Mouse (Mus musculus) stomach, postnatal 0 days (tissue): ENCODE data around the gene Gm6525. TPM values are rescaled to one million over a fixed set of nuclear protein-coding genes. Genes with fewer than 3 reads are reported as not detected.

Experiments
- ATAC-seq: fragments of 200-750 bp; cut with Nextera tagmentation; 2 replicates; pipeline ENCODE4 v1.8.0; 2017; ENCODE audit not compliant: low FRiP score, low TSS enrichment
- DNase-seq: peaks from one replicate; pipeline ENCODE4 v3.0.0-alpha.2; 2016; ENCODE audit warnings: low spot score
- H3K27ac ChIP-seq: fragments of 300-500 bp; sonication (generic); replicated peaks from 2 replicates; pipeline ENCODE4 v1.5.1; 2014; ENCODE audit warnings: mild to moderate bottlenecking, control low read depth
- H3K27me3 ChIP-seq: fragments of 300-500 bp; sonication (generic); 2 replicates; pipeline ENCODE4 v1.6.1; 2014; ENCODE audit warnings: low read length; ENCODE audit not compliant: control insufficient read depth, insufficient read depth
- H3K36me3 ChIP-seq: fragments of 300-500 bp; sonication (generic); 2 replicates; pipeline ENCODE4 v1.6.1; 2014; ENCODE audit warnings: low read length, mixed read lengths; ENCODE audit not compliant: control insufficient read depth, insufficient read depth
- H3K4me1 ChIP-seq: fragments of 300-500 bp; sonication (generic); replicated peaks from 2 replicates; pipeline ENCODE4 v1.6.1; 2014; ENCODE audit warnings: antibody characterized with exemption; ENCODE audit not compliant: control insufficient read depth, insufficient read depth
- H3K4me2 ChIP-seq: fragments of 300-500 bp; sonication (generic); replicated peaks from 2 replicates; pipeline ENCODE4 v1.6.1; 2014; ENCODE audit warnings: low read depth, mild to moderate bottlenecking, control low read depth, moderate library complexity
- H3K4me3 ChIP-seq: fragments of 300-500 bp; sonication (generic); 2 replicates; pipeline ENCODE4 v1.5.1; 2014; ENCODE audit warnings: low read depth, low read length, control low read depth
- H3K9ac ChIP-seq: fragments of 300-500 bp; sonication (generic); 2 replicates; pipeline ENCODE4 v1.6.1; 2014; ENCODE audit warnings: mild to moderate bottlenecking, low read length, control low read depth, mixed read lengths
- H3K9me3 ChIP-seq: fragments of 300-500 bp; sonication (generic); 2 replicates; pipeline ENCODE4 v1.6.1; 2016; ENCODE audit warnings: low read length; ENCODE audit not compliant: control insufficient read depth
- CTCF ChIP-seq: IDR thresholded peaks from 2 replicates; pipeline ENCODE4 v1.5.1; 2016; ENCODE audit warnings: antibody characterized with exemption, low read depth, mild to moderate bottlenecking, moderate library complexity
- EP300 ChIP-seq: optimal IDR thresholded peaks from 2 replicates; pipeline ENCODE3; 2016; ENCODE audit warnings: antibody characterized with exemption
- WGBS: fragments of 180-500 bp; shearing (Covaris S2); extraction: QIAGEN DNeasy Blood & Tissue Kit; methylation state at CpG from one replicate; pipeline ENCODE4 v1.1.7; 2014; 5-methylcytosine and 5-hydroxymethylcytosine counted together
- polyA plus RNA-seq: library from polyadenylated mRNA; unstranded; fragments of >200 nt; fragmentation: Nextera tagmentation; extraction: Ambion mirVana; gene quantifications from 2 replicates; pipeline ENCODE4 v1.2.1, GENCODE M21; 2015

Gene Gm6525
- polyA plus RNA-seq, 1 experiment from 2014 or later, result 0.75 TPM

GRCm38 (mm10) chr3:84157559-84158350, 16.1 kb upstream of the Gm6525 start:
- WGBS, result 72% methylated on average over 4 of the region's 4 CpGs
- Histone ChIP-seq H3K4me2 (no peak overlapping the region), H3K4me3 (no peak overlapping the region), H3K9me3 (no peaks in the 10 kb centered on the region), H3K27me3 (no peaks in the 10 kb centered on the region), H3K4me1 (0 out of 2 replicates have a peak, but pooled peaks cover 2% of the 10 kb centered on the region), H3K27ac (no peak overlapping the region), H3K36me3 (no peaks in the 10 kb centered on the region; the same call in 1 of the 2 replicates), H3K9ac (no peak overlapping the region)
- TF ChIP-seq CTCF, result no peak
- DNase-seq (no peak), ATAC-seq (no peak)

- peaks cover 10% of the 10 kb centered on the region; the same call in 1 of the 2 replicates for H3K36me3 ChIP-seq
- H3K4me1 ChIP-seq, result no peaks in the 10 kb centered on the region
- no peaks in the 10 kb centered on the region for H3K27me3 ChIP-seq
- no peak for TF ChIP-seq EP300
- no peak for TF ChIP-seq CTCF
- H3K4me2 ChIP-seq, result no peak overlapping the region
- H3K9ac ChIP-seq, result no peak overlapping the region
- no peak overlapping the region for H3K27ac ChIP-seq
- no peak overlapping the region for H3K4me3 ChIP-seq
- 92% methylated on average over 3 of the region's 3 CpGs for WGBS
- DNase-seq, result no peak
- no peak for ATAC-seq
- H3K9me3 ChIP-seq, result no peaks in the 10 kb centered on the region
Measured at GRCm38 (mm10) chr3:84165391-84165790, 8.5 kb upstream of the Gm6525 start.

- ATAC-seq (no peak), DNase-seq (no peak)
- no peaks in the 10 kb centered on the region for H3K27me3 ChIP-seq
- TF ChIP-seq CTCF, result no peak
- no peak for TF ChIP-seq EP300
- H3K36me3 ChIP-seq, result peaks cover 10% of the 10 kb centered on the region; the same call in 1 of the 2 replicates
- WGBS, result 89% methylated on average over 5 of the region's 5 CpGs
- H3K9me3 ChIP-seq, result no peaks in the 10 kb centered on the region
- no peaks in the 10 kb centered on the region for H3K4me1 ChIP-seq
- H3K9ac ChIP-seq, result no peak overlapping the region
- no peak overlapping the region for H3K27ac ChIP-seq
- no peak overlapping the region for H3K4me3 ChIP-seq
- no peak overlapping the region for H3K4me2 ChIP-seq
Measured at GRCm38 (mm10) chr3:84166073-84166472, 7.8 kb upstream of the Gm6525 start.

GRCm38 (mm10) chr3:84168943-84169342, 5.0 kb upstream of the Gm6525 start:
- no peak overlapping the region for H3K4me2 ChIP-seq
- DNase-seq (no peak), ATAC-seq (no peak)
- peaks cover 10% of the 10 kb centered on the region; the same call in 1 of the 2 replicates for H3K36me3 ChIP-seq
- no peaks in the 10 kb centered on the region for H3K9me3 ChIP-seq
- TF ChIP-seq EP300, result no peak
- TF ChIP-seq CTCF, result no peak
- no peak overlapping the region for H3K27ac ChIP-seq
- 89% methylated on average over 6 of the region's 6 CpGs for WGBS
- no peak overlapping the region for H3K4me3 ChIP-seq
- H3K27me3 ChIP-seq, result no peaks in the 10 kb centered on the region
- no peaks in the 10 kb centered on the region for H3K4me1 ChIP-seq
- no peak overlapping the region for H3K9ac ChIP-seq

GRCm38 (mm10) chr3:84169393-84170005, 4.4 kb upstream of the Gm6525 start:
- no peak overlapping the region for H3K4me3 ChIP-seq
- H3K4me2 ChIP-seq, result no peak overlapping the region
- no peak overlapping the region for H3K9ac ChIP-seq
- 74% methylated on average over 8 of the region's 8 CpGs for WGBS
- H3K9me3 ChIP-seq, result no peaks in the 10 kb centered on the region
- ATAC-seq (no peak), DNase-seq (no peak)
- H3K36me3 ChIP-seq, result peaks cover 7% of the 10 kb centered on the region; the same call in 1 of the 2 replicates
- H3K27me3 ChIP-seq, result no peaks in the 10 kb centered on the region
- no peaks in the 10 kb centered on the region for H3K4me1 ChIP-seq
- TF ChIP-seq CTCF (peak; percentile 58), EP300 (no peak)
- no peak overlapping the region for H3K27ac ChIP-seq

GRCm38 (mm10) chr3:84172406-84172805, 1.5 kb upstream of the Gm6525 start:
- Histone ChIP-seq H3K4me2 (no peak overlapping the region), H3K9ac (no peak overlapping the region), H3K4me1 (no peaks in the 10 kb centered on the region), H3K4me3 (no peak overlapping the region), H3K27ac (no peak overlapping the region), H3K36me3 (peaks cover 2% of the 10 kb centered on the region), H3K9me3 (no peaks in the 10 kb centered on the region), H3K27me3 (no peaks in the 10 kb centered on the region)
- TF ChIP-seq CTCF (no peak), EP300 (no peak)
- DNase-seq, result no peak
- ATAC-seq, result no peak
- WGBS, result 39% methylated on average over 11 of the region's 11 CpGs
